Mouse (Mus musculus) thymus, adult 2 months (tissue): Measurements from ENCODE around the gene Gsx2. TPM values are rescaled to one million over a fixed set of nuclear protein-coding genes. Genes with fewer than 3 reads are reported as not detected.

ENCODE experiments used
- DNase-seq: peaks from one replicate; pipeline ENCODE4 v3.0.0; 2021
- H3K27ac ChIP-seq: fragments of 200-500 bp; 2 replicates; pipeline ENCODE4 v1.5.1; 2012; ENCODE audit warnings: low read length, control low read depth; ENCODE audit not compliant: control insufficient read depth, insufficient read depth
- H3K27me3 ChIP-seq: fragments of 200-500 bp; 2 replicates; pipeline ENCODE4 v1.6.1; 2012; ENCODE audit warnings: mild to moderate bottlenecking, low read length, moderate library complexity, mixed read lengths; ENCODE audit not compliant: control insufficient read depth, insufficient read depth
- H3K36me3 ChIP-seq: fragments of 200-500 bp; 2 replicates; pipeline ENCODE4 v1.6.1; 2012; ENCODE audit warnings: mild to moderate bottlenecking, low read length, moderate library complexity; ENCODE audit not compliant: control insufficient read depth, insufficient read depth
- H3K4me1 ChIP-seq: fragments of 200-500 bp; replicated peaks from 2 replicates; pipeline ENCODE4 v1.6.1; 2012; ENCODE audit warnings: low read length; ENCODE audit not compliant: control insufficient read depth, insufficient read depth
- H3K4me3 ChIP-seq: fragments of 200-500 bp; 2 replicates; pipeline ENCODE4 v1.5.1; 2012; ENCODE audit warnings: mild to moderate bottlenecking, low read length, control low read depth, moderate library complexity; ENCODE audit not compliant: control insufficient read depth, insufficient read depth
- CTCF ChIP-seq: fragments of 200-500 bp; IDR thresholded peaks from 2 replicates; pipeline ENCODE4 v1.5.1; 2012; ENCODE audit warnings: mild to moderate bottlenecking, control low read depth, low read length, moderate library complexity, borderline replicate concordance; ENCODE audit not compliant: control insufficient read depth, poor library complexity, insufficient read depth; ENCODE audit errors: extremely low read depth
- POLR2A ChIP-seq: fragments of 200-500 bp; IDR thresholded peaks from 2 replicates; pipeline ENCODE4 v1.6.1; 2012; ENCODE audit warnings: mild to moderate bottlenecking, low read length, control low read depth, moderate library complexity; ENCODE audit not compliant: control insufficient read depth, poor library complexity, insufficient read depth; ENCODE audit errors: extremely low read depth
- WGBS: fragments of 180-500 bp; shearing (Covaris S2); methylation state at CpG from one replicate; pipeline ENCODE4 v1.1.7; 2018; 5-methylcytosine and 5-hydroxymethylcytosine counted together
- polyA plus RNA-seq: library from polyadenylated mRNA; depleted of rRNA; stranded (reverse); fragments of >200 nt; gene quantifications from 2 replicates; pipeline ENCODE4 v1.2.3, GENCODE M21; 2012; rRNA removed

Gsx2 gene
- polyA plus RNA-seq: not detected in 2 replicates

DNA sequence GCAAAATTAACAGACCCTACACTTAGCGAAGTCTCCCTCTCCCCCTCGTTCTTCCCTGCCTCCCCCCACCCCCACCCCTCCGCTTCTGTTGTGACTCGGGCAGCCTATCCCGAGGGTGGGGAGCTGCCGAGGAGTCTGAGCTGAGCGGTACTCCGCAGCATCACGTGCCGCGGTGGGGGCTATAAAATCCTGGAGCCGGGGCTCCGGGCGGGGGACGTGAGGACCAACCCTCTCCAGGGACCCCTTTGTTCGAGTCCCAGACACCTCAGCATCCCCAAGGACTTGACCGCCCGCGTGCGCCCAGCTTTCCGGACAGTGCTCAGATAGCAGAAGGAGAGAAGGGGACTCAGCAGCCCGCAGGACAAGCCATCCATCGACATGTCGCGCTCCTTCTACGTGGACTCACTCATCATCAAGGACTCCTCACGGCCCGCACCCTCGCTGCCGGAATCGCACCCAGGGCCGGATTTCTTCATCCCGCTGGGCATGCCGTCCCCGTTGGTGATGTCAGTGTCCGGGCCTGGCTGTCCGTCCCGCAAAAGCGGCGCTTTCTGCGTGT is at the start of gene Gsx2:
Gsx2 (plus strand) TSS at position 219 of the 559 bp plus-strand sequence.
- no peak for DNase-seq
- no peak within 1 kb of the TSS for H3K27ac ChIP-seq
- H3K27me3 ChIP-seq: peaks cover 40% of the 10 kb centered on the region
- TF ChIP-seq POLR2A (no peak), CTCF (no peak)
- no peak within 1 kb of the TSS for H3K4me3 ChIP-seq
- no peaks in the 10 kb centered on the region; the same call in 1 of the 2 replicates for H3K4me1 ChIP-seq
- 8% methylated on average over 41 of the region's 41 CpGs for WGBS
- no peaks in the 10 kb centered on the region for H3K36me3 ChIP-seq

DNA sequence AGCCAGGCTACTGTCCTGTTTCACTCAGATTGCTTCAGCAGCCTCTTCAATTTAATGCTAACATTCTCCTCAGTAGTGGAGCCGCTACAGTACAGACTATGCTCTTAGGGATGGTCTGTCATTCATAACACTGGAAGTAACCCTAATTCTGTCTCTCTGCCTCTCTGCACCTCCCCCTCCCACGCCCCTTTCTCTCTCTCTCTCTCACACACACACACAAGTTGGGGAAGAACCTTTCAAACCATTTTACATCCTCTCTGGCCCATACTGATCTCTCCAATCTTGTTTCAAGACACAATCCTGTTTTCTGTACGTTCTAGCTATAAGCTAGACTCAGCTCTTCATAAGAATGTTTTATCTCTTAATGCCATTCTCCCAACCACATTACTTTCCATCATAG is 39.9 kb upstream of the Gsx2 start:
- Histone ChIP-seq H3K27me3 (no peaks in the 10 kb centered on the region), H3K4me3 (no peak overlapping the region), H3K36me3 (no peaks in the 10 kb centered on the region; the same call in 1 of the 2 replicates), H3K4me1 (no peaks in the 10 kb centered on the region), H3K27ac (no peak overlapping the region)
- TF ChIP-seq CTCF (no peak), POLR2A (no peak)
- DNase-seq: no peak
- WGBS: 87% methylated on average over 3 of the region's 3 CpGs

DNA sequence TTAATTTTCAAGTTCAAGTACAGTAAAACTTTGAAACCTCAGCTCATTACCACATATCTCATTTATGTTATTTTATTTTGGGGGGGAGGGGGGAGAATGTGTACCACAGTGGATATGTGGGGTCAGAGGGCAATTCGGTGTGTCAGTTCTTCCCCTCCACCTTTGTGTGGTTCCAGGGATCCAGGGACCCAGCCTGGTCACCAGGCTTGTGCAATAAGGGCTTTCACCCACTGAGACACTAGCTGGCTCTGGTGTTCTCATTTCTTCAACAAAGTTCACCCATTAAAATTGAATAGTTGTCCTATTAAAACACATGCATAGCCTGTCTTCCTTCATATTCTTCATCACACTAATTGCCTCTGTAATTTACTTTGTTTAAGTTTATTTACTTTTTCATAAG is 36.1 kb upstream of the Gsx2 start:
- Histone ChIP-seq H3K27me3 (no peaks in the 10 kb centered on the region), H3K4me1 (peaks cover 6% of the 10 kb centered on the region), H3K4me3 (no peak overlapping the region), H3K36me3 (no peaks in the 10 kb centered on the region; the same call in 1 of the 2 replicates), H3K27ac (no peak overlapping the region)
- no peak for TF ChIP-seq POLR2A
- no peak for TF ChIP-seq CTCF
- DNase-seq: no peak
- WGBS: 100% methylated on average over 1 of the region's 1 CpGs

DNA sequence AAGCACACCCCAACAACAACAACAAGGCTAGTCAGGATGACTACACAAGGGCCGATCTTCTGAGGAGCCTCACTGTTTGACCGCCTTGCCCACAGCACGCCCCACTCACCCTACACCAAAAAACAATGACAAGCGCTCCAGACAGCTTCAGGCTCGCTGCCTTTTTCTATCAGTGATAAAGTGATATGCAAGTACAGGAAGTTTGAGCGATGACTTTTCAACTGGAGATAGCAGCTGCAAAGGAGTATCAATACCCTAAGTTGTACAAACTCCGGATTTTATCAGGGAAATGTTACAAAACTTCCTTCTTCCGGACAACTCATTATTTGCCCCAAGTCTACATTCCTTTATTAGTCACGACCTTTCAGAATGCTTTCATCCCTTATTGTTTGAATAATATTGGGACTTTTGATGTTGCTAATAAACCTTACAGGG is 32.4 kb upstream of the Gsx2 start:
- 27% methylated on average over 9 of the region's 9 CpGs for WGBS
- Histone ChIP-seq H3K36me3 (no peaks in the 10 kb centered on the region; the same call in 1 of the 2 replicates), H3K27me3 (no peaks in the 10 kb centered on the region), H3K4me3 (peak overlapping the region; percentile 35), H3K27ac (no peak overlapping the region), H3K4me1 (peaks cover 6% of the 10 kb centered on the region)
- no peak for TF ChIP-seq CTCF
- TF ChIP-seq POLR2A: no peak
- no peak for DNase-seq

DNA sequence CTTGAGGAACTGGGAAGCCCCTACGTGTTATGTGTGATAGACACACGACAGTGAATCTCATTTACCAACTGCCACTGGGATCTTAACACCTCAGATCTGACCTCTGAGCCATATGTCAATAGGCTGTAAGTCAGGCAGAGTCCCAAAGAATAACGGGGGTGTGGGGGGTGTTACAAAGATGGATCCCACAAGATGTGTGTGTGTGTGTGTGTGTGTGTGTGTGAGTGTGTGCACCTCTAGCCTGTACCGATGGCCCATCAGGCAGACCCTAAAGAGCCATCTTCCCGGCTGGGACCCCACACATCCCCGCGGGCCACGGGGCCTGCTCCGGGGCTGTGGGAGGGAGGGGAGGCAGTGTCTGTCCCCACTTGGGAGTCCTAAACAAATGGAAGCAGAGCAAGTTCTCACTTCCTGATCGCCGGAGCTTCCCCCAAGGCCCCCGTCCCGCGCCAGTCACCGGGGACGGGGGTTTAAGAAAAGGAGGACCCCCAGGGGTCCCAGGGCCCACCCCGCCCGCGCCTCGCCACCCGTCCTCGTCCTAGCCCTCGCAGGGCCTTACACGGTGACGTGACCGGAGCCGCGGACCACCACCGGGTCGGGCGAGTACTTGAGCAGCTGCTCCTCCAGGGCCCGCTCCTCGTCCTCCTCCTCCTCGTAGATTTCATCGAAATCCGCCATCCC is 31.6 kb upstream of the Gsx2 start:
- H3K36me3 ChIP-seq: no peaks in the 10 kb centered on the region; the same call in 1 of the 2 replicates
- DNase-seq: no peak
- H3K27ac ChIP-seq: peak overlapping the region; percentile 43
- H3K4me3 ChIP-seq: peak overlapping the region; percentile 66
- H3K27me3 ChIP-seq: no peaks in the 10 kb centered on the region
- WGBS: under 1% methylated on average over 33 of the region's 36 CpGs
- TF ChIP-seq CTCF (0 out of 2 replicates have a peak, but pooled peaks have one; percentile 9), POLR2A (no peak)
- peaks cover 6% of the 10 kb centered on the region for H3K4me1 ChIP-seq

DNA sequence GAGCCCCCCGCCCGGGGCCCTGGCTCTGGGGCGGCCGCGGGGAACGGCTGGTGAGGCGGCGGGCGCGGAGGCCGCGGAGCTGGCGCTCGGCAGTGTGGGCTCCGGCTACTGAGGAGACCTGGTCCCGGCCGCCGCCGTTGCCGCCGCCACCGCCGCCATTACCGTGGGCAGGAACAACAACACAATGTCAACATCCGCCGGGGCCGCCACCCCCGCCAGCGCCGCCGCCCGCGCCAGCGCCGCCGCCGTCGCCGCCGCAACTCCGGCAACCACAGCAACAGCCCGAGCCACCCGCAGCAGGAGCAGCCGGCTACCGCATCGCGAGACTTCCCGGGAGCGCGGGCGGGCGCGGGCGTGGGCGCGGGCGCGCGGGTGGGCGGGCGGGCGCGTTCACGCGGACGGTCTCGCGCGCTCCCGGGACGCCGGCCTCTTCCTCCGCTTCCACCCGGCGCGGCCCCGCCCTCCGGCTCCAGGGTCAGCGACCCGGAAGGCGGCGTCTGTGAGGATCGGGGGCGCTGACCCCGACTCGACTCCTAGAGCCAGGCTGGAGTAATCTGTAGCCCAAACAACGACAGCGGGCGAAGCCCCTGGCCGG is 31.0 kb upstream of the Gsx2 start, which contains the start of gene Chic2:
Chic2 (minus strand) TSS at position 465 of the 595 bp plus-strand sequence.
- Histone ChIP-seq H3K36me3 (no peaks in the 10 kb centered on the region; the same call in 1 of the 2 replicates), H3K27me3 (no peaks in the 10 kb centered on the region), H3K27ac (peak within 1 kb of the TSS; percentile 50), H3K4me1 (peaks cover 6% of the 10 kb centered on the region), H3K4me3 (peak within 1 kb of the TSS; percentile 66)
- DNase-seq: peak; percentile 79
- peak; percentile 62 for TF ChIP-seq POLR2A
- TF ChIP-seq CTCF: 0 out of 2 replicates have a peak, but pooled peaks have one; percentile 10
- WGBS: 4% methylated on average over 87 of the region's 90 CpGs
